ENCODE assay signal across 19 mouse cellular contexts in genomic region chr10:17542104-17542846, GRCm38 (mm10).
DNase-seq lines count a peak whose midpoint lies in the region; ATAC-seq and TF ChIP-seq lines count a peak whose summit lies in the region.
"Had no signal": no experiment of that assay in that cellular context is flagged by ENCODE, and none has a peak within 500 bp of the region (broad histone marks: within the 10 kb centered on the region; RNA-seq: fewer than 3 reads in every experiment).

No protein-coding gene starts in this region.

- H3K27ac ChIP-seq in heart, adult 2 months = peak overlapping the region; percentile 37
- H3K27ac ChIP-seq in kidney, embryonic 16.5 days (ENCODE audit: low read length) = peak overlapping the region; percentile 77
- H3K27ac ChIP-seq in forebrain, embryonic 12.5 days = no peak overlapping the region
- H3K27ac ChIP-seq: hindbrain, embryonic 14.5 days; intestine, embryonic 15.5 days; liver, embryonic 12.5 days; stomach, embryonic 15.5 days had no signal

- no peaks in the 10 kb centered on the region for H3K79me2 ChIP-seq in heart, adult 2 months (replicated peaks; ENCODE audit: control insufficient read depth, insufficient read depth, low read length)

- 71% methylated on average over 8 of the region's 8 CpGs for WGBS in heart, adult 2 months
- WGBS in kidney, embryonic 16.5 days = 65% methylated on average over 8 of the region's 8 CpGs
- 82% methylated on average over 8 of the region's 8 CpGs for WGBS in forebrain, embryonic 12.5 days

- TF ChIP-seq CTCF in heart, adult 2 months (IDR thresholded peaks at IDR 0.05) = no peak
- TF ChIP-seq CTCF in Patski (IDR thresholded peaks at IDR 0.05) = no peak

- H3K9ac ChIP-seq in heart, adult 2 months (ENCODE audit: low read depth, low read length) = no peak overlapping the region
- no peak overlapping the region for H3K9ac ChIP-seq in kidney, embryonic 16.5 days (replicated peaks; ENCODE audit: low read length)
- H3K9ac ChIP-seq in forebrain, embryonic 12.5 days = no peak overlapping the region
- H3K9ac ChIP-seq: hindbrain, embryonic 14.5 days; intestine, embryonic 15.5 days; liver, embryonic 12.5 days; stomach, embryonic 15.5 days had no signal

- no peak overlapping the region for H3K4me3 ChIP-seq in heart, adult 2 months
- H3K4me3 ChIP-seq in kidney, embryonic 16.5 days (ENCODE audit: low read length) = no peak overlapping the region
- H3K4me3 ChIP-seq in forebrain, embryonic 12.5 days (replicated peaks) = no peak overlapping the region
- H3K4me3 ChIP-seq: intestine, embryonic 15.5 days; liver, embryonic 12.5 days; stomach, embryonic 15.5 days had no signal

- CTCF ChIA-PET in Patski (lab: Charles Lee) = interaction anchor here (1.4 kb wide), 1 partner anchor 243 kb away, joined by 3 read pairs; no protein-coding TSS in a partner anchor

- POLR2A ChIA-PET in Patski (lab: Charles Lee) = no interaction called here

- DNase-seq in heart, adult 2 months = no peak
- DNase-seq in heart, postnatal 36 days = no peak
- DNase-seq in kidney, adult 9 months = no peak
- peak; percentile 49 for DNase-seq in Patski (ENCODE audit: low read depth, low spot score)
- peak; percentile 43 for DNase-seq in skeletal muscle tissue, adult 2 months (ENCODE audit: low read depth, low spot score)
- DNase-seq: adrenal gland, postnatal 14 days; B cell, adult 2 months; cerebellum, adult 9-11 months; kidney, postnatal 14 days; lung, adult 2 months; right cerebral cortex, postnatal 14 days; thymus, adult 18-20 months had no signal

- peak; percentile 87; the same call in 1 of the 2 replicates for ATAC-seq in kidney, embryonic 16.5 days (ENCODE audit: low FRiP score, low TSS enrichment)
- peak; percentile 73 for ATAC-seq in Patski
- ATAC-seq in forebrain, embryonic 12.5 days (ENCODE audit: low FRiP score) = no peak
- ATAC-seq: forebrain, embryonic 14.5 days; intestine, embryonic 15.5 days; liver, embryonic 12.5 days had no signal

- H3K9me3 ChIP-seq in kidney, embryonic 16.5 days (ENCODE audit: low read length) = no peaks in the 10 kb centered on the region
- H3K9me3 ChIP-seq in forebrain, embryonic 12.5 days = no peaks in the 10 kb centered on the region
- H3K9me3 ChIP-seq: intestine, embryonic 15.5 days; liver, embryonic 12.5 days; stomach, embryonic 15.5 days had no signal

- intact Hi-C loops in heart, adult 2 months (cut with DNase I) = loop anchor here (10.0 kb wide), 1 partner anchor 183 kb away; the partner anchor contains the start of gene Cited2
- intact Hi-C loops in heart, postnatal 36 days (cut with DNase I) = no loop called here

- in situ Hi-C loops in Patski (cut with MboI; ENCODE audit: low pct_unique_long_range_greater_than_20kb) = no loop called here

- no peaks in the 10 kb centered on the region for H3K27me3 ChIP-seq in heart, adult 2 months (ENCODE audit: control insufficient read depth, insufficient read depth, low read length)
- H3K27me3 ChIP-seq in kidney, embryonic 16.5 days (ENCODE audit: insufficient read depth, low read length) = no peaks in the 10 kb centered on the region
- H3K27me3 ChIP-seq in Patski = no peaks in the 10 kb centered on the region
- no peaks in the 10 kb centered on the region for H3K27me3 ChIP-seq in forebrain, embryonic 12.5 days
- H3K27me3 ChIP-seq: intestine, embryonic 15.5 days; liver, embryonic 12.5 days; stomach, embryonic 15.5 days had no signal

- H3K4me2 ChIP-seq in kidney, embryonic 16.5 days (replicated peaks; ENCODE audit: low read depth, low read length) = no peak overlapping the region
- H3K4me2 ChIP-seq in forebrain, embryonic 12.5 days = no peak overlapping the region
- H3K4me2 ChIP-seq: hindbrain, embryonic 14.5 days; intestine, embryonic 15.5 days; liver, embryonic 12.5 days; stomach, embryonic 15.5 days had no signal

- TF ChIP-seq EP300 in heart, adult 2 months (IDR thresholded peaks at IDR 0.05; ENCODE audit: insufficient read depth, low read depth, low read length) = no peak

- no peaks in the 10 kb centered on the region for H3K36me3 ChIP-seq in heart, adult 2 months (ENCODE audit: control insufficient read depth, insufficient read depth, low read length)
- H3K36me3 ChIP-seq in kidney, embryonic 16.5 days (ENCODE audit: insufficient read depth, low read length) = no peaks in the 10 kb centered on the region
- H3K36me3 ChIP-seq in forebrain, embryonic 12.5 days (replicated peaks) = no peaks in the 10 kb centered on the region
- H3K36me3 ChIP-seq: intestine, embryonic 15.5 days; liver, embryonic 12.5 days; stomach, embryonic 15.5 days had no signal

- no peak for TF ChIP-seq POLR2A in heart, adult 2 months (IDR thresholded peaks at IDR 0.05; ENCODE audit: insufficient read depth, low read depth, low read length)

- peaks cover 2% of the 10 kb centered on the region for H3K4me1 ChIP-seq in heart, adult 2 months (ENCODE audit: control insufficient read depth, insufficient read depth, low read length)
- peaks cover 13% of the 10 kb centered on the region; the same call in 1 of the 2 replicates for H3K4me1 ChIP-seq in kidney, embryonic 16.5 days (ENCODE audit: insufficient read depth, low read length)
- no peaks in the 10 kb centered on the region for H3K4me1 ChIP-seq in forebrain, embryonic 12.5 days
- H3K4me1 ChIP-seq: intestine, embryonic 15.5 days; stomach, embryonic 15.5 days had no signal

Comparison
In these comparisons a context has a peak if more than half of its experiments do, and no peak if none do; other contexts are left out.
1. DNase-seq: peak in Patski (single experiment) and skeletal muscle tissue, adult 2 months (single experiment); none in heart, adult 2 months (0 of 2), heart, postnatal 36 days (0 of 2) and kidney, adult 9 months (single experiment).